Mouse (Mus musculus): ENCODE results near the gene Kcna10.

GRCm38 (mm10) chr3:107229221-107229620, 46.4 kb downstream of the Kcna10 start:
- no peak for TF ChIP-seq CTCF (IDR thresholded peaks at IDR 0.05; ENCODE audit: low read depth)
- TF ChIP-seq EP300 (IDR thresholded peaks at IDR 0.05; ENCODE audit: low read depth): no peak

Data from liver, postnatal 0 days (tissue).